Comparison of ENCODE assay signal across 8 mouse cellular contexts in genomic region chr11:101316501-101316917, GRCm38 (mm10). TPM values are rescaled to one million over a fixed set of nuclear protein-coding genes. Genes with fewer than 3 reads are reported as not detected.
A peak's percentile ranks its signal among the peaks of the same experiment; 100 is the strongest.
DNase-seq lines count a peak whose midpoint lies in the region; ATAC-seq and TF ChIP-seq lines count a peak whose summit lies in the region.

No protein-coding gene starts in this region.

- no peak for TF ChIP-seq CTCF in G1E (IDR thresholded peaks at IDR 0.05; ENCODE audit: low read depth, low read length)
- TF ChIP-seq CTCF in embryonic fibroblast, embryonic 13.5 days (IDR thresholded peaks at IDR 0.05; ENCODE audit: borderline replicate concordance, insufficient read depth, low read length), result no peak

- peak overlapping the region; percentile 88 for H3K4me2 ChIP-seq in intestine, embryonic 15.5 days (replicated peaks)
- peak overlapping the region; percentile 89 for H3K4me2 ChIP-seq in stomach, embryonic 15.5 days

- peak overlapping the region; percentile 94 for H3K9ac ChIP-seq in intestine, embryonic 15.5 days
- H3K9ac ChIP-seq in stomach, embryonic 15.5 days, result peak overlapping the region; percentile 95

- peak overlapping the region; percentile 98 for H3K4me3 ChIP-seq in heart, embryonic 10.5 days
- H3K4me3 ChIP-seq in G1E (ENCODE audit: low read depth, low read length), result peak overlapping the region; percentile 90
- H3K4me3 ChIP-seq in embryonic fibroblast, embryonic 13.5 days (ENCODE audit: insufficient read depth, low read length), result peak overlapping the region; percentile 92
- peak overlapping the region; percentile 99 for H3K4me3 ChIP-seq in intestine, embryonic 15.5 days (replicated peaks)
- peak overlapping the region; percentile 100 for H3K4me3 ChIP-seq in megakaryocyte, embryonic 14.5 days (replicated peaks)
- peak overlapping the region; percentile 98 for H3K4me3 ChIP-seq in stomach, embryonic 15.5 days (replicated peaks)

- no peaks in the 10 kb centered on the region for H3K27me3 ChIP-seq in heart, embryonic 10.5 days (ENCODE audit: insufficient read depth, poor library complexity, severe bottlenecking)
- H3K27me3 ChIP-seq in G1E (ENCODE audit: insufficient read depth, low read length), result no peaks in the 10 kb centered on the region
- H3K27me3 ChIP-seq in intestine, embryonic 15.5 days (replicated peaks), result no peaks in the 10 kb centered on the region
- H3K27me3 ChIP-seq in megakaryocyte, embryonic 14.5 days (replicated peaks), result no peaks in the 10 kb centered on the region
- no peaks in the 10 kb centered on the region for H3K27me3 ChIP-seq in stomach, embryonic 15.5 days (replicated peaks)

- peak overlapping the region; percentile 95 for H3K27ac ChIP-seq in heart, embryonic 10.5 days
- H3K27ac ChIP-seq in embryonic fibroblast, embryonic 13.5 days (ENCODE audit: insufficient read depth, low read length), result no peak overlapping the region
- H3K27ac ChIP-seq in intestine, embryonic 15.5 days, result peak overlapping the region; percentile 83; the same call in 1 of the 2 replicates
- H3K27ac ChIP-seq in stomach, embryonic 15.5 days, result peak overlapping the region; percentile 81

- under 1% methylated on average over 17 of the region's 17 CpGs for WGBS in heart, embryonic 10.5 days
- under 1% methylated on average over 17 of the region's 17 CpGs for WGBS in intestine, embryonic 15.5 days
- under 1% methylated on average over 17 of the region's 17 CpGs for WGBS in stomach, embryonic 15.5 days

- peaks cover 17% of the 10 kb centered on the region for H3K4me1 ChIP-seq in heart, embryonic 10.5 days
- H3K4me1 ChIP-seq in G1E (ENCODE audit: insufficient read depth, low read depth, low read length), result peaks cover 39% of the 10 kb centered on the region
- peaks cover 6% of the 10 kb centered on the region; the same call in 1 of the 2 replicates for H3K4me1 ChIP-seq in embryonic fibroblast, embryonic 13.5 days (ENCODE audit: control insufficient read depth, insufficient read depth, low read length)
- H3K4me1 ChIP-seq in intestine, embryonic 15.5 days (replicated peaks), result peaks cover 7% of the 10 kb centered on the region; the same call in 1 of the 2 replicates
- H3K4me1 ChIP-seq in megakaryocyte, embryonic 14.5 days, result peaks cover 33% of the 10 kb centered on the region
- peaks cover 14% of the 10 kb centered on the region; the same call in 1 of the 2 replicates for H3K4me1 ChIP-seq in stomach, embryonic 15.5 days

- peaks cover 39% of the 10 kb centered on the region for H3K36me3 ChIP-seq in heart, embryonic 10.5 days
- H3K36me3 ChIP-seq in G1E (replicated peaks), result peaks cover 40% of the 10 kb centered on the region
- peaks cover 25% of the 10 kb centered on the region for H3K36me3 ChIP-seq in intestine, embryonic 15.5 days
- H3K36me3 ChIP-seq in megakaryocyte, embryonic 14.5 days (replicated peaks; ENCODE audit: low read length), result peaks cover 39% of the 10 kb centered on the region
- peaks cover 28% of the 10 kb centered on the region for H3K36me3 ChIP-seq in stomach, embryonic 15.5 days

- no peaks in the 10 kb centered on the region for H3K9me3 ChIP-seq in heart, embryonic 10.5 days
- H3K9me3 ChIP-seq in G1E (replicated peaks), result no peaks in the 10 kb centered on the region
- H3K9me3 ChIP-seq in intestine, embryonic 15.5 days, result no peaks in the 10 kb centered on the region
- no peaks in the 10 kb centered on the region for H3K9me3 ChIP-seq in megakaryocyte, embryonic 14.5 days
- H3K9me3 ChIP-seq in stomach, embryonic 15.5 days, result no peaks in the 10 kb centered on the region

- ATAC-seq in G1E (ENCODE audit: extremely low read depth, insufficient number of reproducible peaks, low FRiP score, poor library complexity, severe bottlenecking), result peak; percentile 15; the same call in 1 of the 2 replicates
- ATAC-seq in intestine, embryonic 15.5 days, result peak; percentile 62
- ATAC-seq in stomach, embryonic 15.5 days (ENCODE audit: insufficient read depth, low FRiP score, low read depth), result peak; percentile 54

- 0 out of 2 replicates have a peak, but pooled peaks have one; percentile 29 for TF ChIP-seq POLR2A in embryonic fibroblast, embryonic 13.5 days (IDR thresholded peaks at IDR 0.05; ENCODE audit: low read depth, low read length)

- DNase-seq in heart, embryonic 10.5 days (ENCODE audit: low spot score), result peak; percentile 89
- no peak for DNase-seq in heart, adult 18-20 months
- DNase-seq in G1E (ENCODE audit: low spot score), result peak; percentile 71
- no peak for DNase-seq in gastrocnemius, postnatal 25 days

RNA-seq across cellular contexts. Expression of gene Psme3, which starts 0.5 kb away (rescaled TPM):
- polyA plus RNA-seq in heart, embryonic 10.5 days (2016; fragmentation: Nextera tagmentation; extraction: Ambion mirVana), result 151 and 177 TPM in 2 replicates
- 10 to 100 TPM; 65.0 to 86.3 TPM for total RNA-seq in heart, adult 18-20 months (2021)
- total RNA-seq in G1E (2014; fragmentation: Nextera tagmentation) (300 and 317 TPM in 2 replicates), G1E (2017) (98.7 and 113 TPM in 2 replicates)
- polyA plus RNA-seq in G1E (2012), result 68.6 and 68.8 TPM in 2 replicates
- 127 and 143 TPM in 2 replicates for polyA plus RNA-seq in embryonic fibroblast, embryonic 13.5 days (2011; ENCODE audit: insufficient read length, low read depth, missing spikeins)
- polyA plus RNA-seq in intestine, embryonic 15.5 days (2015; fragmentation: Nextera tagmentation; extraction: Ambion mirVana), result 137 and 147 TPM in 2 replicates
- polyA plus RNA-seq in megakaryocyte, embryonic 14.5 days (2012; ENCODE audit: insufficient read depth, low replicate concordance), result 32.6 and 45.1 TPM in 2 replicates
- polyA plus RNA-seq in stomach, embryonic 15.5 days (2015; fragmentation: Nextera tagmentation; extraction: Ambion mirVana), result 125 and 136 TPM in 2 replicates
- 10 to 100 TPM; 66.3 to 67.8 TPM for total RNA-seq in gastrocnemius, postnatal 25 days (2021)

RNA-seq across cellular contexts. Expression of gene Aoc2, which starts 8.4 kb away (rescaled TPM):
- polyA plus RNA-seq in heart, embryonic 10.5 days (2016; fragmentation: Nextera tagmentation; extraction: Ambion mirVana), result 1.3 and 1.4 TPM in 2 replicates
- 1 to 10 TPM; 1.2 to 2.2 TPM for total RNA-seq in heart, adult 18-20 months (2021)
- total RNA-seq in G1E (2014; fragmentation: Nextera tagmentation) (18.1 and 19.5 TPM in 2 replicates), G1E (2017) (4.5 and 4.6 TPM in 2 replicates)
- 10.0 and 10.1 TPM in 2 replicates for polyA plus RNA-seq in G1E (2012)
- 1.3 and 1.7 TPM in 2 replicates for polyA plus RNA-seq in embryonic fibroblast, embryonic 13.5 days (2011; ENCODE audit: insufficient read length, low read depth, missing spikeins)
- polyA plus RNA-seq in intestine, embryonic 15.5 days (2015; fragmentation: Nextera tagmentation; extraction: Ambion mirVana), result 1.2 and 1.3 TPM in 2 replicates
- polyA plus RNA-seq in megakaryocyte, embryonic 14.5 days (2012; ENCODE audit: insufficient read depth, low replicate concordance), result 2.0 and 2.9 TPM in 2 replicates
- polyA plus RNA-seq in stomach, embryonic 15.5 days (2015; fragmentation: Nextera tagmentation; extraction: Ambion mirVana), result 1.3 and 1.4 TPM in 2 replicates
- total RNA-seq in gastrocnemius, postnatal 25 days (2021), result 1 to 10 TPM; 1.3 to 1.6 TPM

RNA-seq across cellular contexts. Expression of gene Aoc3, which starts 13.9 kb away (rescaled TPM):
- 0.06 and 0.14 TPM in 2 replicates for polyA plus RNA-seq in heart, embryonic 10.5 days (2016; fragmentation: Nextera tagmentation; extraction: Ambion mirVana)
- 10 to 100 TPM; 10.5 to 16.6 TPM for total RNA-seq in heart, adult 18-20 months (2021)
- total RNA-seq in G1E (2014; fragmentation: Nextera tagmentation), result 2.5 TPM in 1 of 2 replicates, not detected in the other
- 0.16 TPM in 1 of 2 replicates, not detected in the other for total RNA-seq in G1E (2017)
- polyA plus RNA-seq in G1E (2012), result 0.07 and 0.10 TPM in 2 replicates
- polyA plus RNA-seq in embryonic fibroblast, embryonic 13.5 days (2011; ENCODE audit: insufficient read length, low read depth, missing spikeins), result 2.7 and 4.2 TPM in 2 replicates
- polyA plus RNA-seq in intestine, embryonic 15.5 days (2015; fragmentation: Nextera tagmentation; extraction: Ambion mirVana), result 2.1 and 2.7 TPM in 2 replicates
- not detected in 2 replicates for polyA plus RNA-seq in megakaryocyte, embryonic 14.5 days (2012; ENCODE audit: insufficient read depth, low replicate concordance)
- polyA plus RNA-seq in stomach, embryonic 15.5 days (2015; fragmentation: Nextera tagmentation; extraction: Ambion mirVana), result 2.0 and 3.0 TPM in 2 replicates
- total RNA-seq in gastrocnemius, postnatal 25 days (2021), result 10 to 100 TPM in 1 of 2 experiments, 1 to 10 TPM in 1; 5.6 to 22.7 TPM

RNA-seq across cellular contexts. Expression of gene Becn1, which starts 14.4 kb away (rescaled TPM):
- 148 and 165 TPM in 2 replicates for polyA plus RNA-seq in heart, embryonic 10.5 days (2016; fragmentation: Nextera tagmentation; extraction: Ambion mirVana)
- total RNA-seq in heart, adult 18-20 months (2021), result 10 to 100 TPM; 85.4 to 96.5 TPM
- total RNA-seq in G1E (2014; fragmentation: Nextera tagmentation) (42.5 and 46.3 TPM in 2 replicates), G1E (2017) (142 and 148 TPM in 2 replicates)
- polyA plus RNA-seq in G1E (2012), result 97.7 and 109 TPM in 2 replicates
- 77.3 and 86.3 TPM in 2 replicates for polyA plus RNA-seq in embryonic fibroblast, embryonic 13.5 days (2011; ENCODE audit: insufficient read length, low read depth, missing spikeins)
- polyA plus RNA-seq in intestine, embryonic 15.5 days (2015; fragmentation: Nextera tagmentation; extraction: Ambion mirVana), result 132 and 143 TPM in 2 replicates
- 43.7 and 96.0 TPM in 2 replicates for polyA plus RNA-seq in megakaryocyte, embryonic 14.5 days (2012; ENCODE audit: insufficient read depth, low replicate concordance)
- polyA plus RNA-seq in stomach, embryonic 15.5 days (2015; fragmentation: Nextera tagmentation; extraction: Ambion mirVana), result 135 and 142 TPM in 2 replicates
- total RNA-seq in gastrocnemius, postnatal 25 days (2021), result 10 to 100 TPM; 78.2 to 79.6 TPM

RNA-seq across cellular contexts. Expression of gene Coa3, which starts 37.6 kb away (rescaled TPM):
- polyA plus RNA-seq in heart, embryonic 10.5 days (2016; fragmentation: Nextera tagmentation; extraction: Ambion mirVana), result 189 and 198 TPM in 2 replicates
- total RNA-seq in heart, adult 18-20 months (2021), result 100 to 1,000 TPM in 1 of 2 experiments, 10 to 100 TPM in 1; 98.3 to 108 TPM
- total RNA-seq in G1E (2014; fragmentation: Nextera tagmentation) (52.6 and 54.1 TPM in 2 replicates), G1E (2017) (58.1 and 65.9 TPM in 2 replicates)
- polyA plus RNA-seq in G1E (2012), result 16.8 and 39.8 TPM in 2 replicates
- 77.1 and 78.8 TPM in 2 replicates for polyA plus RNA-seq in embryonic fibroblast, embryonic 13.5 days (2011; ENCODE audit: insufficient read length, low read depth, missing spikeins)
- 250 and 261 TPM in 2 replicates for polyA plus RNA-seq in intestine, embryonic 15.5 days (2015; fragmentation: Nextera tagmentation; extraction: Ambion mirVana)
- polyA plus RNA-seq in megakaryocyte, embryonic 14.5 days (2012; ENCODE audit: insufficient read depth, low replicate concordance), result 9.9 and 21.1 TPM in 2 replicates
- polyA plus RNA-seq in stomach, embryonic 15.5 days (2015; fragmentation: Nextera tagmentation; extraction: Ambion mirVana), result 202 and 221 TPM in 2 replicates
- 10 to 100 TPM; 67.4 to 68.7 TPM for total RNA-seq in gastrocnemius, postnatal 25 days (2021)

Comparison
In these comparisons a context has a peak if more than half of its experiments do, and no peak if none do; other contexts are left out.
1. DNase-seq: peak in heart, embryonic 10.5 days (single experiment) and G1E (single experiment); none in heart, adult 18-20 months (0 of 2) and gastrocnemius, postnatal 25 days (single experiment).
2. Peak in every context shown above with its lines, with median percentiles within 50 percentile points of each other: H3K4me3 ChIP-seq and ATAC-seq.